Mouse (Mus musculus): ENCODE measurements around the gene Dok4. TPM values are rescaled to one million over a fixed set of nuclear protein-coding genes. Genes with fewer than 3 reads are reported as not detected.

Dok4 gene
- total RNA-seq, 1 experiment from 2014 or later: 0.78 TPM

DNA sequence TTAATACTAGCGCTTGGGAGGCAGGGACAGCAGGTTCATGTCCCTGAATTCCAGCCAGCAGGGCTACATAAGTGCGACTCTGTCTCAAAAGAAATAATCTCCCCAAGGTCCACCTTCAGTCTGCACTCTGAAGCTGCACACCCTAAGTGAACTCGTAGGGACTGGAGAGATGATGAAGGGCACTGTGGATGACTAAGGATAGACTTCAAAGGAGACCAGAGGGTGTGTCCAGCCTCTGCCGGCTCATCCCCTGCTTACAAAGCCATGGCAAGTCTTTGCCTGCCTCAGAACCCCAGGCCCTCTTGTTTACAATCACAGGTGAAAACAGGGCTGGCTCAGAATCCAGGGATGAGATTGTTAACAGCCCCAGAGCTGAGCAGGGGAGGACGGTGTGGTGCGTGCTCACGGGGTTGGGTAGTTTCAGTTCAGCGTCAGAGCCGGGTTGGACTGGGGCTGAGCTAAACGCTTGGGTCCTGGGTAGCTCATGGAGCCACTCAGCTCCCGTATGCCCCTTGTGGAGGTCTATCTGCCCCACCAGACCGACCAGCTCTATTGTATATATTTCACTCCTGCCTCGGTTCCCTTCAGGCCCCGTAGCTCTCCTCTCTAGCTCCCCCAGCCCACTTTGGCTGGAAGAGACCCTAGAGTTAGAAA, 12.4 kb upstream of the Dok4 start:
- ATAC-seq (replicated peaks; ENCODE audit: low read depth, poor library complexity, severe bottlenecking): peak; percentile 89

DNA sequence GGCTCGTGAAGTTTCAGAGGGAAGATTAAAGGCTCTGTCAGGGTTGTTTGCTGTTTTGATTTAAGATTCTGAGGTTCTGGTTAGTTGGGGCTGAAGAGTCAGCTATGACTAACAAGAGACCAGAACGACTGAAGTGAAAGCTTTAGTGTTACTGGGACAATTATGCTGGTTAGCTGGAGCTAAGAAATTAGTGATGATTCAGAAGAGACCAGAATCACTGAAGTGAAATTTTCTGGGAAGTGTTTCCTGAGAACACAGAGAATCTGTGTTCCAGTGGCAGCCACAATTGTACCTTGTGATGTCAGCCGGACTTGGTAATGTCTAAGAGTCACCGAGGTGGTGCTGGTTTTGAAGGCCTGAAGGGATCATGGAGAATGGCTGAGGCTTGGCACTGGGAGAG, 4.6 kb upstream of the Dok4 start:
- no peak for ATAC-seq (replicated peaks; ENCODE audit: low read depth, poor library complexity, severe bottlenecking)

DNA sequence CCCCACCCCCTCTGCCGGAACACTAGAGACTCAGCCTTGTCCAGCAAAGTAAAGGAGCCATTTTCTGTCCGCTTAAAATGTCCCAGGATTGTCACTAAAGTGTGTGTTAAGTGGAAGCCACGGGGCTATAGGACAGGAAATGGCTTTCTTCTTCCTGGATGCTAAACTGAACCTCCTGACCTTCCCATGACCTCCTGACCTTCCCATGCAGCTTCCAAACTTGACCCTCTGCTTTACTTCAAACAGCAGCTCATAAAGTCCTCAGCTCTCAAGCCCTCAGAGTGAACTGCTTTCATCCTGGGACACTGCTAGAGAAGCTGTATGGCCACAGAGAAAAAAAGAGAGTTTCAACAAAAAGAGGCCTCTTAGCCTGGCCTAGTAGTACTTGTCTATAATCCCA, 690 bp upstream of the Dok4 start:
- no peak for ATAC-seq (replicated peaks; ENCODE audit: low read depth, poor library complexity, severe bottlenecking)

DNA sequence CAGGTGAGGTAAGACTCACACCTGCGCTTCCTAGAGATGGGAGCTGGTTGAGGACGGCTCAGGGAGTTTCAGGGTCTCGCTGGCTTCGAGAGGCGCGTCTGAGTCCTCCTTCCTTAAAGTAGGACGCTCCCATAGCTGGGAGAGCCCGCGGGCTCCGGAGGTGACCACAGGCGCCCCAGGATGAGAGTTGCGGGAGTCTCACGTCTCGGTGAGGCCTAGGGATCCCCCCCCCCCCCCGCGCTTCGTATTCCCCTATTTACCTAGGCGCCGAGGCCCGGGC, 319 bp downstream of the Dok4 start:
- ATAC-seq (replicated peaks; ENCODE audit: low read depth, poor library complexity, severe bottlenecking): no peak

DNA sequence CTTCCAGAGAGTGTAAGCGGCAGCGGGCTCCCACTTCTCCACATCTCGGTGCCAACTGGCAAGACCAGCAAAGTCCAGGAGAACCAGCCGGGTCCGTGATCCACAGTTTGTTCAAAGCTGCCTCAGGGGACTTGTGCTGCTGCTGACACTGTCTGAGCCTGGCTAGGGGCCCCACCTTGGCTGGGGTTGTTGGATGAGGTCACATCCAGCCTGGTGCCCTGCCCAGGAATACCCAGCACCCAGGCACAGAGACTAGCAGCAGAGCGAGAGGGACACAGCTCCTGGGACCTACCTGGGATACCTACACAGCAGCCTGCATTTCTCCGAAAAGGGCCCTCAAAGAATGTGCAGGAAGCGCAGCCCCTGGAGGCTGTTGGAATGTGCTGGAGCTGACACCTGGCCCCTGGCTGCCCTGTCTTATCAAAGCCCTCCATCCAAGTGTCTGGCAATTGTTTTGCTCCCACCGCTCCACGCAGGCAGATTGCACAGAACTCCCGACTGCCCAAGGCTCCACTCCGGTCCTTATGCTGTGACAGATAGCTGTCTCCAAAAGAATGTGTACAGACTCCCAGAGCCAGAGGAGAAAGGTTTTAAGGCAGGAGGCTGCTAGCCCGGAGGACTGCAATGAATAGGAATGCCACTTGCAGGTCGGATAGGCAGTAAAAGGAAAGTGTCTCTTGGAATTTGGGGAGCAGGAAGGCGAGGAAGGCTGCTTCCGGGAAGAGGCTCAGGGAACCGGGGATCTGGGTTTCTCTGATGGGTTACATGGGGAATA, 847 bp downstream of the Dok4 start:
- ATAC-seq (replicated peaks; ENCODE audit: low read depth, poor library complexity, severe bottlenecking): no peak

DNA sequence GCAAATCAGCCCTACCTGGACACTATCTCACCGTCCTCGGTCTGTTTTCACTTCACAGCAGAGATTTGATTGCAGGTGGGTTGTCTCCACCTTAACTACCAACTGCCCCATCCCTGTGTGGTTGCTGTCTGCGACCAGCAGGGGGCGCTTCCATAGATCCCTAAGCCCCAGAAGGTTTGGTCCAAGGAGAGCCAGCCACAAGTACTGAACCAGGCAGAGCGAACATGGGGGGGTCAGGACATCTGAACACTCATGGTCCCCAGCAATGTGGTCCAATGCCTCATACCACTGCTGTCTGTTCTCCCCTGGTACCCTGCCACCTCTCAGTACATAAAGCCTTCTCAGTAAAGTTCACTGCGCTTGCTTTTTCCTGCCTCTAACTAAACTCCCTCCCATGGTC, 1.8 kb downstream of the Dok4 start:
- ATAC-seq (replicated peaks; ENCODE audit: low read depth, poor library complexity, severe bottlenecking): peak; percentile 40

DNA sequence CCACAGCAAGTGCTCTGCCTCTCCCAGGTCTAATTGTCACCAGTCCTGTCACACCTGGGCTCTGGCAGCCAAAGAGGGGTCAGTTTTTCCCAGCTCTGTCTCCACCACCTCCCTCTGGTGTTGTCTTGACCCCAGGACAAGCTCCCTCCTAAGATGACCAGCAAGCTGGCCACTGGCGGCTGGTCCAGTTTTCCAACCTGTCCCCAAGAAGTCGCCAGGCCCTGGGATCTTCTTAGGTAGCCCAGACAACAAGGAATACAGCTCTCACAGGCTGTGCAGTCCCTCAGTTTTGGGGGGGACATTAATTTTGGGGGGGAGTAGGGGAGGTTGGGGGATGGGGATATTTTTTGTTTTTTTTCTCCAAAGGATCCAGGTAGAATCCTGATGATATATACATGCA, 3.6 kb downstream of the Dok4 start:
- ATAC-seq (replicated peaks; ENCODE audit: low read depth, poor library complexity, severe bottlenecking): no peak

DNA sequence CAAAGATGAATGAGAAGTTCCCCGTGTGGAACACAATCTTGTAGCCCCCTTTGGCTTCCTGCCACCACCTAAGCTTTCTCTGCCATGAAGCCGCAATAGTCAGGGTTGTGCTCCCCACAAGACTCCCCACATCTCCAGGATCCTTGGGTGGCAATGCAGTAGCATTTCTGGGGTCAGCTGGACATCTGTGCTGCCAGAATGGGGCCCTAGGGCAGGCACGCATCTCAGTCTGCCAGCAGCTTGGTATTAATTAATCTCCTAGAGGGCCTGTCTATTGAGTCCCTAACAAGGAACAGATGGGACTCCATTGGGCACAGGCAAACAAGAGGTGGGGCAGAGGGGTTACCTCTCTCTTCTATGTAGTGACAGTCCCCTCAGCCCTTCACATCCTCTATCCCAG, 4.0 kb downstream of the Dok4 start:
- ATAC-seq (replicated peaks; ENCODE audit: low read depth, poor library complexity, severe bottlenecking): no peak

DNA sequence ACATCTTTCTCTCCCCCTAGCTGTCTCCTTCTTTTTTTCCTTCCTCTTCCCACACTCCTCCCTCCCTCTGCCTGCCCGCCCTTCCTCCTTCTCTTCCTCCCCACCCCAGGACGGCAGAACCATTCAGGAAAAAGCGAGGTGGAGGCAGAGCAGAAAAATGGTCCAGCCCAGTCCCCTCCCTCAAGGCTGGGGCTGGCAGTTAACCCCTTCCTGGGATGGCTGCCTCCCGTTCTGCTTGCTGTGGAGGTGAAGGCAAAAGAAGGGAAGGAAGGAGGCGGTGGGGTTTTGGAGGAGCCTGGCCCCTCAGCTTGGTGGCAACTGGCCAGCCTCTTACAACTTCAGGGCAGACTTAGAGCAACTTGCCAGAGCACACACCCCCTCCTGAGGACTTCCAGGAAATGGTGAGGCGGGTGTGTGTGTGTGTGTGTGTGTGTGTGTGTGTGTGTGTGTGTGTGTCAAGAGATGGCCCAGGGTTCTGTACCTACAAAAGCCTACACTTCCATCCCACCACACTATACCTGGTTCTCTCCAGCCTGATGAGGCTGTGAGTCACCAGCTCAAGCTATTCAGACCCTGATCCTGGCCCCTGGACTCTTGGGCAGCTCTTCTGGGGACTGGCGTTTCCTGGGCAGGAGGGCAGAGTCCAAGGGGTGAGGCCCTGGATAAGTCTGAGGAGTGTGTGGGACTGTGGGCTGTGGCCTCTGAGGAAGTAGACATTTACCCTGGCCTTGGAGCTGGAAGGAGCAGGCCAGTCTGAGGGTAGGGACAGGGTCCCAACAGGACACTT, 4.8 kb downstream of the Dok4 start:
- ATAC-seq (replicated peaks; ENCODE audit: low read depth, poor library complexity, severe bottlenecking): peak; percentile 30

DNA sequence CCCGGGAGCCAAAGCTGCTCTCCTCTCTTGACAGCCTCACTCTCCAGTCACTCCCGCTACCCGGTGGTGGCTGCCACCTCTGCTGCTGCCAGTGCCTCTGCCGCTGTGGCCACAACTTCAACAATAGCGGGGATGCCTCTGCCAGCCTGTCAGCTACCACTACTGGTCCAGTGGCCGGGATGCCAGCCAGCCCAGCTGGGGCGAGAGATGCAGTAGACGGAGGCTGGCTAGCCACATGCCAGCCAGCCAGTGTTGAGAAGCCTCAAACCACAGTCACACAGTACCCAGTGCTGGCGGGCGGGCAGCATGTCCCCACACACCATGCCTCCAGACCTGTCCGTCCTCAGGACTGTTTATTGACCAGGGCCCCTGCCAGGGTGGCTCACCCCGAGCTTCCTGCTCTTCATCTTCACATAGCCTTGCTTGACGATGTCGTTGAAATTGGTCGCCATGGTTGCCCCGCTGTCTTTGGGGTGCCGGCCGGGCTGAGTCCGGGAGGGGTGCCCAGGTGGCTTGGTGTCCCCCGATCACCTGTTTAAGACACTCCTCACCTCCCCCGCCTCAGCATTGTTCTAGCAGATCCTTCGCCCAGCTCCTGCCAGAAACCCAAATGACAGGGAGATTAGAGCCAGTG, 5.5 kb downstream of the Dok4 start:
- peak; percentile 71 for ATAC-seq (replicated peaks; ENCODE audit: low read depth, poor library complexity, severe bottlenecking)

DNA sequence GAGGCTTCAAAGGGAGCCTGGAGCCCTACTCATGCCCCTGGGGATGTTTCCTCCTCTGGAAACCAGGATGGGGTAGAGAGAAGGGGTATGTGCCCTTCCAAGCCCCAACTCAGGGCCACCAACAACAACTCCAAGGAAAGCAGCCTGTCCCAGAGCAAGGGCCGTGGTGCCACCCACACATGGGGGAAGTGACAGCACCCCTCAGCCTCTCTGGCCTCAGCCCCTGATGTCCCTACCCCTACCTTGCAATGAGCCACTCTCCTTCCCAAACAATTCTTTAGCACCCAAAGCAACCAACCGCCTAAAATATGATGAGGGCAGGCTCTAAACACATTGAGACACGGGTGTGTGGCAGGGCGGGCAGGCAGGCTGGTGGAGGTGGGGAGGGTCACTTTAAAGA, 6.1 kb downstream of the Dok4 start:
- ATAC-seq (replicated peaks; ENCODE audit: low read depth, poor library complexity, severe bottlenecking): no peak

DNA sequence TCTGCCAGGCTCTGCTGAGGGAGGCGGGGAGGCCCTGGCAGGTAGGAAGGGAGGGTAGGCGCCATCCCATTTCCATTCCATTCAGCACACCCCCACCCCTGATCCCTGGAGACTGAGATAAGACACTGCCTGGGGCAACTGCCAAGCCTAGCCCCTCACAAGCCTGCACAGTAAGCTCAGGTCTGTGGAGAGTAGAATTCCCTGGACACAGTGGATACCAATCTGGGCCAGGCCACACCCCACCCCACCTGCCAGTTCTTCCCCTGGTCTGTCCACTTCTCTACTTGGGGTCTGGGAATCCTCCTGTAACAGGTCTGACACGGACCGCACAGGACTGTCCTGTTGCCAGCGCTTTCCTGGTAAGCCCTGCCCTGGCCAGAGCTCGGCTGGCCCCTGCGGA, 7.0 kb downstream of the Dok4 start:
- no peak for ATAC-seq (replicated peaks; ENCODE audit: low read depth, poor library complexity, severe bottlenecking)

DNA sequence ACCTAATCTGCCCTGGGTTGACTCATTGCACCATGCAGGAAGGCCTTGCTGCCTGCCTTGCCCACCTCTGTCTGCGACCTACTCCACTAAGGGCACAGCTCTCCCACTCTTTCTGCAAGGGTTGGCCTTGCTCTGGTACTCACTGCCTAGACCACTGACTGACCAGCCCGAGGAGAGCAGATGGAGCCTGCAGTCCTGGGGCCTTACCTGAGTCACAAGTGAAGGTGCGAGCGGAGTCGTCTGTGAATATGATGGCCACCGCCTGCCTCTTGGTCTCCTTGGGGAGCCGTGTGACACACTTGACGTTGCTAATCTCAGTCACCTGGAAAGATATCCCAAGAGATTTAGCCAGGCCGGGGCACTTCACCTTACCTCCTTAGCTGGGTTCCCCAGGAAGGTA, 9.2 kb downstream of the Dok4 start:
- ATAC-seq (replicated peaks; ENCODE audit: low read depth, poor library complexity, severe bottlenecking): no peak

DNA sequence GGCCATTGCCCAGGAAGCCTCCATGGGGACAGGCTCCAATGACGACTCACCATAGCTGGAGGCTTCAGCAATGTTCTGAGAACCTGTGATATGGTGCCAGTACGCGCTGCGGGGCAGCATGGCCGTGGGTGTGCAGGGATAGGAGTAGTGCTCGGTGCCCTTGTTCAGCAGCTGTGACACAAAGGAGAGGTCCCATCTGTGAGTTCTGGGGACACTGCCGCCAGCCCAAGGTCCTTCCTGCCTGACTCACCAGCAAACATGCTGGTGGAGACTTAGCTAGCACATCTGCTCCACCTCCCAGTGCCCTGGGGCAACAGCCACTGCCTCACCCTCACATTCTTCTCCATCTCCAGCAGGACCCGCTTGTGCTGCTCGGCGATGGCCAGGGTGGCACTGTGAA, 10.8 kb downstream of the Dok4 start:
- ATAC-seq (replicated peaks; ENCODE audit: low read depth, poor library complexity, severe bottlenecking): no peak

DNA sequence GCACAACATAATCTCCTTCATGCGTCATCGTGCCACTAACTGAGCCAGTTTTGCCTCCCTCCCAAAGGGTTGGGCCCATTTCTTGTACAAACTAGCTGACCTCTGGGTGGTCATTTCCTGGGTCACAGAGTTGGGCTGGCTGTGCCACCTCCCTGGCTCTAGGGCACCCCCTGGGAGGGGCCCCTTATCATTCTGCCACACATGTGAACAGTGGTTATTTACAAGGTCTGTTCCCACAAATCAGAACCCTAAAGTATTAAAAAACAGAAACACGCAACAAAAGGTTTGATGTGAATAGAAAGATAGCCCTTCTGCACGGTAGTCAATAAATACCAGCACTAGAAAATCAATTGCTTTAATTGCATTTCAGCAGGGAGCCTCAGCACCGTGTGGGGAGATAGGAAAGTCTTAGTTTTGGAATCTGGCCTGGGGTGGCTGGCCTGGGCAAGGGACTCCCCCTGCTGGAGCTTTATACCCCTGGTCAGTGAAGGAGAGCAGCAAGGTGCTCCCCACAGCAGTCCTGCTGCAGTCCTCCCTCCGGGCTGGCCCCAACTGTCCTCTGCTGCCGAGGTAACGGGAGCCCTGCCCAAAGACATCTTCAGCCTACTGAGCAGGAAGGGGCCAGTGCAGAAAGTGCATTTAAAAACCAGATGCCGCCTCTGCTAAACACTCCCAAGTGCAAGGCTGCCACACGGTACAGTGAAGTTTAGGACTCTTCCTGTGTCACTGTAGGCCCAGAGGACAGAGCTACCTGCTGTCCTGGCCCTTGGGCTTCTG, 12.0 kb downstream of the Dok4 start:
- no peak for ATAC-seq (replicated peaks; ENCODE audit: low read depth, poor library complexity, severe bottlenecking)

DNA sequence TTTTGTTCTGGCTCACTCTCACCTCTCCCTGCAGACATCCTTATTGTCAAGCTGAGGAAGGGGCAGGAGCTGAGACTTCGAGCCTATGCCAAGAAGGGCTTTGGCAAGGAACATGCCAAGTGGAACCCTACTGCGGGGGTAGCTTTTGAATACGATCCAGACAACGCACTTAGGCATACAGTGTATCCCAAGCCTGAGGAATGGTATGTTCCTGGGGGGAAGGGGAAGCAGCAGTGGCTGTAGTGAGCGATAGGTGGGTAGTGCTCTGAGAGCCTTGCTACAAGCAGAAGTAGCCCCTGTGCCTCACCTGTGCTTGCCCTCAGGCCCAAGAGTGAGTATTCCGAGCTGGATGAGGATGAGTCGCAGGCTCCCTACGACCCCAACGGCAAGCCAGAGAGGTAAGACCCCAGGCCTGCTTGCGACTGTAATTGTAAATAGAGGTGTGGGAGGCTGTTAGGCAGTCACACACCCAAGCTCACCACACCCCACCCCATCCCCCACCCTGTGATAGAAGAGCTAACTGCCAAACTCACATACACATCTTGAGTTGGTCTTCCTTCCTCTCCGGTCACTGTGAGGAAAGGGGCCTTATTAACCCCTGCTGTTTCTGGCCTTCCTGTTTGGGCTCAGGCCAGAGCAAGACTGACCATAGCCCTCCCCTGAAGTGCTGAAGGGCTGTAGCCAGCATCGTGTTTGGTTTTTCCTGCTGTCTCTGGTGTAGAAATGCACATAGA, 13.5 kb downstream of the Dok4 start:
- ATAC-seq (replicated peaks; ENCODE audit: low read depth, poor library complexity, severe bottlenecking): no peak

DNA sequence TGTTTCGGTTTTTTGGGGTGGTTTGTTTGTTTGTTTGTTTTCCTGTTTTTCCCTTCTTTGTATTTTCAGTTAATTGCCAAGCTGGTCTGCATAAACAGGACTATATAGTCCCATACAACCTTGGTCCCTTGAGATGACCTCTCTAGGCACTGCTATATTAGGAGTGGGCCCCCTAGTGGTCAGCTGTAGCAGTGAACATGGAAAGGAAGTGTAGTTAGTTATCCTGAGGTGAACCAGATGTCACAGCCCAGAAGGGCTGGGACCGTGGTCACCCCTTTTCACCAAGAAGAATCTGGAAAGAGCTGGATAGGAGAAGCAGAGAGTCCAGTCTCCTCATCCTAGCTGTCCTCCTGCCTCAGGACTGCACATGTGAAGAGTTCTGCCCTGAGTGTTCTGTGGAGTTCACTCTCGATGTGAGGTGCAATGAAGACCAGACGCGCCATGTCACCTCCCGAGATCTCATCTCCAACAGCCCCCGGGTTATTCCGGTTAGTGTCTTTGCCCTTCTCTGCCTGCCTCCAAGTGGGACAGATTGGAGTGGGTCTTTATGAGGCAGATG, 14.7 kb downstream of the Dok4 start:
- ATAC-seq (replicated peaks; ENCODE audit: low read depth, poor library complexity, severe bottlenecking): peak; percentile 70

DNA sequence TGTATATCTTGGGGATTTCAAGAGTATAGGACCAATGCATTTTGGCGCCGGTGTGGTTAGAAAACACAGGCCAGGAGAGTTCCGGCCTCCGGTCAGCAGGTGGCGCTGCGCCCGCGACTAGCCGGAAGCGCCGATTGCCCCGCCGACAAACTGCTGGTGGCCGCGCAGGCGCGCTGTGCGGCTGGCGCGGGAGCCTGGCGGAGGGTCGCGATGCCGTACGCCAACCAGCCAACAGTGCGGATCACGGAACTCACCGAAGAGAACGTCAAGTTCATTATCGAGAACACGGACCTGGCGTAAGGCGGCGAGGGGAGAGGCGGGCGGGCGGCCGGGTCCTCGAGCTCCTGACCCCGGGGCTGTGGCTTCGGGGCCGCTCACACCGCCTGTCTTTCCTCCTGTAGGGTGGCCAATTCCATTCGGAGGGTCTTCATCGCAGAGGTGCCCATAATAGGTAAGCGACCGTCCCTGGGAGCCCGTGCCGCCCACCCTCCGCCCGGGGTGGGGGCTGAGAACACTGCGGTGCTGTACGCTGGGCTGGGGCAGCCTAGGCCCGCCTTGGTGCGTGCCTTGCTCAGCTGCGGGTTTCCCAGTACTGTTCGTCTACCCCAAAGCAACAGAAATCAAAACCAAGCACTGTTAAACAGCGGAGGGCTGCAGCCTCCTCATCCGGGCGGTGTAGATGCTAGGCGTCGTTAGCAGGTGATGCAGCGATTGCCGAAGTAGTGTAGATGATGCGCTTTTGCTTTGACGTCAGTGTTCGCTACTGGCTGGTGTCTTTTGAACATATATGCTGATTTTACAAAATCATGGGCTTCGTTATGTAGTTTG, 18.6 kb downstream of the Dok4 start, which contains the start of gene Polr2c:
TSS of gene Polr2c (plus strand) at position 105 of the 828 bp plus-strand sequence.
- peak; percentile 81 for ATAC-seq (replicated peaks; ENCODE audit: low read depth, poor library complexity, severe bottlenecking)
